Mouse (Mus musculus) cerebellum, adult 2 months (tissue): ENCODE measurements around the gene Bcl6.

ENCODE experiments used
- CTCF ChIP-seq: fragments of 200-500 bp; IDR thresholded peaks from 2 replicates; pipeline ENCODE4 v1.5.1; 2011; ENCODE audit warnings: low read depth, mild to moderate bottlenecking, control low read depth, low read length, moderate library complexity, borderline replicate concordance; ENCODE audit not compliant: insufficient read depth
- POLR2A ChIP-seq: fragments of 200-500 bp; IDR thresholded peaks from 2 replicates; pipeline ENCODE4 v1.6.1; 2011; ENCODE audit warnings: low read length, control low read depth, borderline replicate concordance; ENCODE audit not compliant: insufficient read depth

- TF ChIP-seq POLR2A (no peak; the same call in 1 of the 2 replicates), CTCF (no peak)
Observed at GRCm38 (mm10) chr16:23987341-23988156, 1.1 kb downstream of the Bcl6 start.
